Mouse (Mus musculus): Measurements from ENCODE around the gene Gm15517. TPM values are rescaled to one million over a fixed set of nuclear protein-coding genes. Genes with fewer than 3 reads are reported as not detected.

The Gm15517 gene
- polyA plus RNA-seq, 1 experiment from 2014 or later: not detected

DNA sequence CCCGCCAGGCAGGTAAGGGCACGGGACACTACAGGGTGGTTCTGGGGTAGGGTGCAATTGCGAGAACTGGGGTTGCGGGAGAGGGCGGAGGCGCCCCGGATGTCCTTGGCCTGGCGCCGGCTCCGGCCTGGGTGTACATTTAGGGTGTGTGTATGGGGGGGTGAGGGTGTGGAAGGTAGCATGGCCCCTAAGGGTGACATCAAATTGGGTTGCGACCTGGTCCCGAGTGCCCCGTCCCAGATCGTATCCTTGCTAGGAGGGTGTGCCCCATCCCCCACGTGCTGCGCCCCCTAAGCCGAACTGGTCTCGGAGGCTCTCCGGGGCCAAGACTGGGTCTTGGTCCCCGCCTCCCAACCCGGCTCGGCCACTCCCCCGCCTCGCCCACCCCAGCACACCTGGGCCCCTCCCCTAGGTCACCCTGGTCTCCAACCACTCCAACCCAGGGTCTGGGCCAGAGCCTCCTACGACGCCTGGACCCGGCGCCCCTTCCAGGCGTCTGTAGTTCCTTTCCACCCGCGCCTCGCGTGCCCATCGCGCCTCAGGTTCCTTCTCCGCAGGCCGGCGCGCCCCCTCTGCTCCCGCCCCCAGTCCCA, 49.1 kb downstream of the Gm15517 start:
- Histone ChIP-seq H3K27me3 (ENCODE audit: control insufficient read depth, insufficient read depth, low read length) (peaks cover 36% of the 10 kb centered on the region), H3K4me2 (ENCODE audit: low read depth, low read length) (peak overlapping the region; percentile 88), H3K4me1 (ENCODE audit: control insufficient read depth, insufficient read depth, low read length) (peaks cover 16% of the 10 kb centered on the region), H3K27ac (ENCODE audit: low read length) (no peak overlapping the region), H3K9ac (ENCODE audit: low read length) (peak overlapping the region; percentile 67), H3K36me3 (ENCODE audit: control insufficient read depth, insufficient read depth) (no peaks in the 10 kb centered on the region), H3K4me3 (ENCODE audit: low read length) (peak overlapping the region; percentile 55), H3K9me3 (replicated peaks; ENCODE audit: control insufficient read depth, low read length) (no peaks in the 10 kb centered on the region)
- no peak for ATAC-seq (replicated peaks; ENCODE audit: extremely low read depth, insufficient read depth, low FRiP score)
- under 1% methylated on average over 36 of the region's 40 CpGs for WGBS

DNA sequence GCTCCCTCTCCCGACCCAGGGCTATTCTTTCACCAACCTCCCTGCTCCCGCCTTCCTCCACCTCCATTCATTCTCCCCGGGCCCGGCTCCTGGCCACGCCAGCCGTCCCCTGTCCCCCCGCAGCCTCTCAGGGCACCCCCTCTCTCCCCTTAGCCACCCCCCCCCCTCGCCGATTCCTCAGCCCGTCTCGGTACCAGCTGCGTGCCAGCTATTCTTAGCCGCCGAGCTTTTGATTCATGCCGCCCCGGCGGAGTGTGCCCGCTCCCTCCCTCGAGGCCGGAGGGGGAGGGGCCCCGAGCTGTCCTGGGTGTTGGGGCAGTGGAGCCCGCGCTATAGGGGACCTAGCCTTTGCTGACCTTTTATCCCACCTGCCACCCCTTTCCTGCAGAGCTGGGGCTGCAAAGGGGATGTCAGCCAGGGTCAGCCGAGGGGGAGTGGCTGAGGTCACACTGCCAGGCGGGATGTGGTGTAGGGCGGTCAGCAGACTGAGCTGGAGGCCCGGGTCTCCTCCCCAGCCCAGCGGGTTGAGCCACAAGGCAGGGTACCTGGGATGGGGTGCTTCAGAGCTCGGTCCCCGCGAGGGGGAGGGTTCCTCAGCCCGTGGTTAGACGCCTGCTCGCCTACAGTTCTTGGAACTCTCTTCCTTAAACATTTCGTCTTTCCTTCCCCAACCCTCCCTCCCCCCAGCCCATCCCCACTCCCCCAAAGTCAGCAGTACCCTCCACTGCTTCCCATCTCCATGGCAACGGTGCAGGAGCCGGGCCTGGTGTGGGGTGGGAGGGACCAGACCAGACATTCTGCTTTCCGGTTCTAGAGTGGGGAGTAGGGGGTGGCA, 49.8 kb downstream of the Gm15517 start:
- WGBS: 1% methylated on average over 38 of the region's 38 CpGs
- H3K9me3 ChIP-seq (replicated peaks; ENCODE audit: control insufficient read depth, low read length): no peaks in the 10 kb centered on the region
- no peak overlapping the region for H3K27ac ChIP-seq (ENCODE audit: low read length)

More for the DNA sequence above, 49.8 kb downstream of the Gm15517 start:
- peak; percentile 23; the same call in 1 of the 2 replicates for ATAC-seq (replicated peaks; ENCODE audit: extremely low read depth, insufficient read depth, low FRiP score)
- no peaks in the 10 kb centered on the region for H3K36me3 ChIP-seq (ENCODE audit: control insufficient read depth, insufficient read depth)
- H3K27me3 ChIP-seq (ENCODE audit: control insufficient read depth, insufficient read depth, low read length): peaks cover 36% of the 10 kb centered on the region
- H3K4me3 ChIP-seq (ENCODE audit: low read length): peak overlapping the region; percentile 55
- H3K4me1 ChIP-seq (ENCODE audit: control insufficient read depth, insufficient read depth, low read length): peaks cover 11% of the 10 kb centered on the region
- peak overlapping the region; percentile 88 for H3K4me2 ChIP-seq (ENCODE audit: low read depth, low read length)
- H3K9ac ChIP-seq (ENCODE audit: low read length): peak overlapping the region; percentile 67

Other genes with a start within 250 kb of the Gm15517 start
- gene Klk1b26, start 249.3 kb upstream of the Gm15517 start, polyA plus RNA-seq (2015; fragmentation: Nextera tagmentation; extraction: Ambion mirVana): 0.13 TPM in 1 of 2 replicates, not detected in the other
- not detected in 2 replicates for gene Klk1b27, start 209.2 kb upstream of the Gm15517 start, polyA plus RNA-seq (2015; fragmentation: Nextera tagmentation; extraction: Ambion mirVana)
- gene Klk1b21, start 159.1 kb upstream of the Gm15517 start, polyA plus RNA-seq (2015; fragmentation: Nextera tagmentation; extraction: Ambion mirVana): not detected in 2 replicates
- gene Klk1b22, start 148.8 kb upstream of the Gm15517 start, polyA plus RNA-seq (2015; fragmentation: Nextera tagmentation; extraction: Ambion mirVana): not detected in 2 replicates
- not detected in 2 replicates for gene Klk1b16, start 124.7 kb upstream of the Gm15517 start, polyA plus RNA-seq (2015; fragmentation: Nextera tagmentation; extraction: Ambion mirVana)
- gene Klk1b24, start 73.2 kb upstream of the Gm15517 start, polyA plus RNA-seq (2015; fragmentation: Nextera tagmentation; extraction: Ambion mirVana): not detected in 2 replicates
- gene Klk1b3, start 63.3 kb upstream of the Gm15517 start, polyA plus RNA-seq (2015; fragmentation: Nextera tagmentation; extraction: Ambion mirVana): not detected in 2 replicates
- not detected in 2 replicates for gene Klk1b4, start 54.0 kb upstream of the Gm15517 start, polyA plus RNA-seq (2015; fragmentation: Nextera tagmentation; extraction: Ambion mirVana)
- not detected in 2 replicates for gene Klk1b5, start 45.5 kb upstream of the Gm15517 start, polyA plus RNA-seq (2015; fragmentation: Nextera tagmentation; extraction: Ambion mirVana)
- 0.25 TPM in 1 of 2 replicates, not detected in the other for gene Klk1, start 36.1 kb upstream of the Gm15517 start, polyA plus RNA-seq (2015; fragmentation: Nextera tagmentation; extraction: Ambion mirVana)
- gene Gm36864, start 25.3 kb upstream of the Gm15517 start, polyA plus RNA-seq (2015; fragmentation: Nextera tagmentation; extraction: Ambion mirVana): not detected in 2 replicates
- 0.95 and 1.2 TPM in 2 replicates for gene 1700028J19Rik, start 14.8 kb upstream of the Gm15517 start, polyA plus RNA-seq (2015; fragmentation: Nextera tagmentation; extraction: Ambion mirVana)
- gene 2410002F23Rik, start 14.7 kb upstream of the Gm15517 start, polyA plus RNA-seq (2015; fragmentation: Nextera tagmentation; extraction: Ambion mirVana): 73.1 and 78.4 TPM in 2 replicates
- not detected in 2 replicates for gene Acp4, start 4.1 kb upstream of the Gm15517 start, polyA plus RNA-seq (2015; fragmentation: Nextera tagmentation; extraction: Ambion mirVana)
- 1.4 and 1.8 TPM in 2 replicates for gene Clec11a, start 45.5 kb downstream of the Gm15517 start, polyA plus RNA-seq (2015; fragmentation: Nextera tagmentation; extraction: Ambion mirVana)
- 0.55 and 0.66 TPM in 2 replicates for gene Shank1, start 48.8 kb downstream of the Gm15517 start, polyA plus RNA-seq (2015; fragmentation: Nextera tagmentation; extraction: Ambion mirVana)
- gene Syt3, start 122.7 kb downstream of the Gm15517 start, polyA plus RNA-seq (2015; fragmentation: Nextera tagmentation; extraction: Ambion mirVana): 0.62 and 0.70 TPM in 2 replicates
- 0.32 and 0.41 TPM in 2 replicates for gene 1700008O03Rik, start 124.4 kb downstream of the Gm15517 start, polyA plus RNA-seq (2015; fragmentation: Nextera tagmentation; extraction: Ambion mirVana)
- gene Lrrc4b, start 167.6 kb downstream of the Gm15517 start, polyA plus RNA-seq (2015; fragmentation: Nextera tagmentation; extraction: Ambion mirVana): 1.2 and 1.3 TPM in 2 replicates
- 0.62 and 1.2 TPM in 2 replicates for gene Aspdh, start 203.9 kb downstream of the Gm15517 start, polyA plus RNA-seq (2015; fragmentation: Nextera tagmentation; extraction: Ambion mirVana)
- gene Josd2, start 206.5 kb downstream of the Gm15517 start, polyA plus RNA-seq (2015; fragmentation: Nextera tagmentation; extraction: Ambion mirVana): 157 and 169 TPM in 2 replicates
- 87.9 and 88.7 TPM in 2 replicates for gene Emc10, start 235.1 kb downstream of the Gm15517 start, polyA plus RNA-seq (2015; fragmentation: Nextera tagmentation; extraction: Ambion mirVana)
- gene Fam71e1, start 235.1 kb downstream of the Gm15517 start, polyA plus RNA-seq (2015; fragmentation: Nextera tagmentation; extraction: Ambion mirVana): 6.8 and 7.6 TPM in 2 replicates